Mouse (Mus musculus): Measurements from ENCODE around the gene Vamp9.
A peak's percentile ranks its signal among the peaks of the same experiment; 100 is the strongest.

Gene Vamp9

GRCm38 (mm10) chr5:99941776-99942502, 35.9 kb downstream of the Vamp9 start:
- no peak for DNase-seq (ENCODE audit: low read depth)

GRCm38 (mm10) chr5:99952513-99952912, 46.5 kb downstream of the Vamp9 start:
- DNase-seq (ENCODE audit: low read depth), result no peak

GRCm38 (mm10) chr5:99953883-99954282, 47.8 kb downstream of the Vamp9 start:
- no peak for DNase-seq (ENCODE audit: low read depth)

DNA sequence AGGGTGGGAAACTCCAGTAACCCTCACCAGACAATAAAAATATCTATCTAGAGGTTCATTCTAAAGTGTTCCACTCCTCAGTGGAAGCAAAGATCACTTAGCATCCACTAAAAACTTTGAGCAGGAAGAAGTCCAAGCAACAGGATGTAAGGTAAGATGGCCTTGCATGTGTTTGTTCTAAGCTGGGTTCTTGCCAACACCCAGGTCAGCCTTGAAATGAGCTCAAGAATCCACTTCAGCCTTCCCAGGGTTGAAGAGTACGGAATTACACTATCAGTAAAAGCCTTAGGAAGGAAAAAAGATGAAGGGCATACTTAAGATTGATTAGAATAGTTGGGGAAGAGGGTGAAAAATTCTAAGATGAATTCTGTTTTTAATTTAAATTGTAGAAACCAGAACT, 52.6 kb downstream of the Vamp9 start:
- no peak for DNase-seq (ENCODE audit: low read depth)

GRCm38 (mm10) chr5:99959236-99959936, 53.3 kb downstream of the Vamp9 start:
- DNase-seq (ENCODE audit: low read depth), result no peak

DNA sequence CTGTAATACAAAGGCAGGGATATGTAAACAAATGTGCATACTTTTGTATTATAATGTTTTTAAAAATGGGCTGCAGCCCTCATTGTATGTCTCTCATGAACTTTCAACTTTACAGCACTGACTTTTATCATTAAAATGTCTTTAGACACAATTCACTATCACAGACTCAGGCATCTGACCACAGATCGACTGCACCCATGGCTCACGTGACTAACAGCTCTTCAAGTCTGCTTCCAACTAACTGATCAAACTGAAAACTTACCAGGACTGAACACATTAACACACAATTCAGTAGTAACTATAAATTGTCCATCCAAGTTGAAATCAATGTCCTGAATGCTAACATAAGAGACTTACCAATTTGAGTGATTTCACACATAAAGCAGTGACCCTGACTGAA, 53.9 kb downstream of the Vamp9 start:
- DNase-seq (ENCODE audit: low read depth), result no peak

GRCm38 (mm10) chr5:99973941-99974340, 67.9 kb downstream of the Vamp9 start:
- DNase-seq (ENCODE audit: low read depth), result peak; percentile 61

GRCm38 (mm10) chr5:99975061-99975460, 69.0 kb downstream of the Vamp9 start:
- no peak for DNase-seq (ENCODE audit: low read depth)

GRCm38 (mm10) chr5:99975776-99976175, 69.7 kb downstream of the Vamp9 start:
- DNase-seq (ENCODE audit: low read depth), result no peak

GRCm38 (mm10) chr5:99976334-99976955, 70.4 kb downstream of the Vamp9 start:
- DNase-seq (ENCODE audit: low read depth), result peak; percentile 50

- DNase-seq (ENCODE audit: low read depth), result peak; percentile 89
Measured at GRCm38 (mm10) chr5:99977516-99978301, 71.7 kb downstream of the Vamp9 start.

- DNase-seq (ENCODE audit: low read depth), result peak; percentile 98
Measured at GRCm38 (mm10) chr5:99978699-99979442, 72.8 kb downstream of the Vamp9 start, which contains the start of the genes Hnrnpd and 4930524J08Rik. Hnrnpd (minus strand) TSS chr5:99978938. 4930524J08Rik (plus strand) TSS chr5:99979061.

GRCm38 (mm10) chr5:99983452-99984061, 77.5 kb downstream of the Vamp9 start:
- no peak for DNase-seq (ENCODE audit: low read depth)

DNA sequence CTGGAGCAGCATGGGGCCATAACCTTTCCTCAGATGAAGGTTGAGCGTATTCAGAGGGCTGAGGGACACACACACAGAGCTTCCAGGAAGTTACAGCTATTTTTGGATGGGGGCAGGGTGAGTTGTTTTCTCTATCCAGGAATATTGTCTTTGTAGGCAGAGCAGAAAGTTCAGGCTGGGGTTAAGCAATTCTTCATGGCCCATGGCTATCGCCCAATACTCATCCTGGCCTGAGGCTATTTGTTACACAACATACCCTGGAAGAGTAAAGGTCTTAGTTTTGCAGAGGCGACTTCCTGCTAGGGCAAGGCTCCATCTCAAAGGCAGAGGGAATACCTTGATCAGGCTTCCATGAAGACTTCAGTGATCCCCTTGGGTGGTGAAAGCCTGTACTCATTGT, 88.1 kb downstream of the Vamp9 start:
- DNase-seq (ENCODE audit: low read depth), result peak; percentile 32

DNA sequence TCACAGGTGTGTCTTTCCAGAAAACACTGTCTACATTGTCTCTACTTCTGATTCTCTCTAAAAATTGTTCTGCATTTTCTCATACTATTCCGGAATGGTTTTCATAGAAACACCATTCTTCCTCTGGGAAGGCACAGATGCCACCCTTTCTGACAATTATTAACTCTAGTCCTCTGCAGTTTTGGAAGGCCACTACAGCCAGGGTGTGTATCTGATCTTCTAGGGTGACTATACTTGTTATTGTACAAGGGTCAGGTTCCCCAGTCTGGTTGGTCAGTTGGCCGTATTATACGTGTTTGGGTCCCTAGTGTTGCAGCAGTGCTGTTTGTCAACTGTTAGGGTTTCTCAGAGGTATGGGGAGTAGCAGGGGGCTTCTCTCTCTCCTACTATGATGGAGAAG, 88.6 kb downstream of the Vamp9 start:
- no peak for DNase-seq (ENCODE audit: low read depth)

GRCm38 (mm10) chr5:100000048-100000447, 94.0 kb downstream of the Vamp9 start:
- no peak for DNase-seq (ENCODE audit: low read depth)

GRCm38 (mm10) chr5:100000500-100000899, 94.4 kb downstream of the Vamp9 start:
- DNase-seq (ENCODE audit: low read depth), result no peak
